Mouse (Mus musculus): ENCODE measurements around the gene BC067074.
"Not testable (repeated sequence)": the region's sequence is repeated elsewhere in the genome, so short reads cannot be mapped to it uniquely, and the experiment has no call there.

The BC067074 gene

GRCm38 (mm10) chr13:113292975-113293706 lies at the start of gene BC067074:
Gene BC067074, plus strand, starts transcription at chr13:113293159.
- no peak for DNase-seq (ENCODE audit: low spot score)

GRCm38 (mm10) chr13:113245025-113245424 lies 47.9 kb upstream of the BC067074 start:
- DNase-seq (ENCODE audit: low spot score), result no peak

GRCm38 (mm10) chr13:113252580-113252979 lies 40.4 kb upstream of the BC067074 start:
- DNase-seq (ENCODE audit: low spot score), result not testable (repeated sequence)

GRCm38 (mm10) chr13:113256766-113257165 lies 36.2 kb upstream of the BC067074 start:
- no peak for DNase-seq (ENCODE audit: low spot score)

- DNase-seq (ENCODE audit: low spot score), result no peak
Measured at GRCm38 (mm10) chr13:113257190-113257589, 35.8 kb upstream of the BC067074 start.

GRCm38 (mm10) chr13:113259237-113259636 lies 33.7 kb upstream of the BC067074 start:
- DNase-seq (ENCODE audit: low spot score), result no peak

- no peak for DNase-seq (ENCODE audit: low spot score)
Measured at GRCm38 (mm10) chr13:113262822-113263221, 30.1 kb upstream of the BC067074 start.

GRCm38 (mm10) chr13:113265257-113265656 lies 27.7 kb upstream of the BC067074 start:
- DNase-seq (ENCODE audit: low spot score), result peak; percentile 69

- DNase-seq (ENCODE audit: low spot score), result peak; percentile 83
Measured at GRCm38 (mm10) chr13:113266495-113266951, 26.4 kb upstream of the BC067074 start.

- no peak for DNase-seq (ENCODE audit: low spot score)
Measured at GRCm38 (mm10) chr13:113267204-113267603, 25.8 kb upstream of the BC067074 start.

- DNase-seq (ENCODE audit: low spot score), result peak; percentile 92
Measured at GRCm38 (mm10) chr13:113269777-113270776, 22.9 kb upstream of the BC067074 start.

GRCm38 (mm10) chr13:113271189-113271588 lies 21.8 kb upstream of the BC067074 start:
- DNase-seq (ENCODE audit: low spot score), result no peak

GRCm38 (mm10) chr13:113287141-113287540 lies 5.8 kb upstream of the BC067074 start:
- no peak for DNase-seq (ENCODE audit: low spot score)

GRCm38 (mm10) chr13:113288210-113289197 lies 4.5 kb upstream of the BC067074 start:
- DNase-seq (ENCODE audit: low spot score), result no peak

- DNase-seq (ENCODE audit: low spot score), result no peak
Measured at GRCm38 (mm10) chr13:113289760-113290159, 3.2 kb upstream of the BC067074 start.

GRCm38 (mm10) chr13:113292001-113292400 lies 958 bp upstream of the BC067074 start:
- DNase-seq (ENCODE audit: low spot score), result no peak

- DNase-seq (ENCODE audit: low spot score), result no peak
Measured at GRCm38 (mm10) chr13:113293707-113294432, 911 bp downstream of the BC067074 start.

GRCm38 (mm10) chr13:113295817-113296485 lies 3.0 kb downstream of the BC067074 start:
- peak; percentile 10 for DNase-seq (ENCODE audit: low spot score)

- no peak for DNase-seq (ENCODE audit: low spot score)
Measured at GRCm38 (mm10) chr13:113306581-113306980, 13.6 kb downstream of the BC067074 start.

- DNase-seq (ENCODE audit: low spot score), result no peak
Measured at GRCm38 (mm10) chr13:113319588-113319987, 26.6 kb downstream of the BC067074 start.
